Mouse (Mus musculus): Measurements from ENCODE around the gene Gm6176.
"Not testable (repeated sequence)": the region's sequence is repeated elsewhere in the genome, so short reads cannot be mapped to it uniquely, and the experiment has no call there.

The Gm6176 gene

DNA sequence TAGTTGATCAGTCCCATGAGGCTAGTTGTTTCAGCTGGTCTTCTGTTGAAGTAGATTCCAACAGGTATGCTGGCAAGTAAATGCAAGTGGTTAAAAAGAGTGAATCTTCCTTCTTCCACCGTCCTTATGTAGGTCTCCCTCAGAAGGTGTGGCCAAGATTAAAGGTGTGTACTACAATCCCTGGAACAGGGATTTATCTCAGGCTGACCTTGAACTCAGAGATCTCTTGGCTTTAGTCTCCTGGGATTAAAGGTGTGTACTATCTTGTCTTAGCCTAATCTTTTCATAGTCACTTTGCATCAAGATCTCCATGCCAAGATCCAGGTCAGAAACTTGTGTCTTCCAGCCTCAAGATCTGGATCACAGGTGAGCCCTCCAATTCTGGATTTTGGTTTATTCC is at the start of gene Gm6176:
Gene Gm6176 (minus strand): TSS at position 101 of the 400 bp plus-strand sequence.
- not testable (repeated sequence) for DNase-seq (ENCODE audit: low spot score in 2 of 2)

DNA sequence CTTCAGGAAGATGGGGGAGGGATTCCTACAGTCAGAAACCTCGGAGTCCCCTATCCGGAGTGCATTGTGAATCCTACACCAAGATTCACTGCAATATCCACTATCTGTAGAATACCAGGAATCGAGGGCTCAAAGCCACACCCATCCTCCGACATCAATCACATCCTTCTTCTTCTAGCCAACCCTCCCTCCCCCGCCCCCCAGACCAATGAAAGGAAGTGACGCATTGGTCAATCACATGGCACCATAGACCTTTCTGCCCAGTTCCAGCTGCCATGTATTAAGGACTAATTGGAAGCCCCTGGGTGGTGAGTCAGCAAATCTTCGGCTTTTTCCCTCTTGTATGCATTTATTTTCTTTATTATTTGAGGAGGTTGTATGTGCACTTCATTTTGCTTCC is 12.7 kb upstream of the Gm6176 start, which contains the start of gene Vmn1r139:
Gene Vmn1r139 (plus strand): TSS at position 301 of the 400 bp plus-strand sequence.
- not testable (repeated sequence) for DNase-seq (ENCODE audit: low spot score in 2 of 2)

DNA sequence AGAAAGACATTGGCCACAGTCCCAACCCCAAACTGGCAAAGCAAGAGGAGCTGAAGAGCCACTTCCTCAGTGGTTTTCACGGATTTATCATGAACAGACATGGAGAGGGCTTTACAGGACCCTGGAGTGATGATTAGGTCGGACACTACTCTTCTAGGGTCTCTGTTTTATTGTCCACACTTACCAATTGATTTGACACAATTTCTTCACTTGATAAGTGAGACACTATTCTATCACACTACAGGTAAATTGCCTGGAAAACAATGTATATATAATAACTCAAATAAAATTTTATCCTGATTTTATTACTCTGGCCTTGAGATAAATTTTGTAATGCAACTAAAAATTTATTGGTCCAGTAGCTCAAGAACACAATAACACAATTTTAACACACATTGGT is 27.3 kb downstream of the Gm6176 start, which contains the start of gene Vmn1r138:
Gene Vmn1r138 (minus strand): TSS at position 101 of the 400 bp plus-strand sequence.
- DNase-seq (ENCODE audit: low spot score in 2 of 2): not testable (repeated sequence)

Measured in spleen, postnatal 10 days (tissue).